Mouse (Mus musculus): ENCODE data around the gene Asphd2. TPM values are rescaled to one million over a fixed set of nuclear protein-coding genes. Genes with fewer than 3 reads are reported as not detected.
A peak's percentile ranks its signal among the peaks of the same experiment; 100 is the strongest.

Gene Asphd2
- polyA plus RNA-seq, 1 experiment, result 181 TPM

DNA sequence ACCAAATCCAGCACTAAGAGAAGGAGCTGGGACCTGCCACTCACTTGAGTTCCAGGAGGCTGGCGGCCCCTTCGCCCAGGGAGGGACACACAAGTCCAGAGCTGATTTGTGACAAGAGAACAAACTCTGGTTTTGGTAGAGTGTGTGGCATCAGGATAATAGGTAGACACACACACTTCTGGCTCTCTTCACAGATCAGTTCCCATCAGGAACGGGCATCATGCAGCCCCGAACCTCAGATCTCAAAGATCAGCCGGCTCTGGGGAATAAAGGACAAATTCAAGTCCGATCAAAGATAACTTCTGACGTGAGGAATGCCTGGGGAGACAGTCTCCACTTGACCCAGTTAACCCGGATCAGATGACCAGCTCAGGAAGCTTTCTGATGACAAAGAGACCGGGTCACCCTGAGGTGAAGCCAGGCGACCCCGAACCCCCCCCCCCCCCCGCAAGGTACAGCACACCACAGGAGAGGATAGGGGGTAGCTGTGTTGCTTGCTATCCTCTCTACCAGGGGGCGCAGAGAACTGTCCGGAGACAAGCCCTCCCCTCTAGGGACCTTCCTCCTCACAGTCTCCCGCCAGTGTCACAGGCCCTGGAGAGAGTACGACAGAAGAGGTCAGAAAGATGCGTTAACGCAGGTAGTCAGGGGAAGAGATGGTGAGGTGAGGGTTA lies 788 bp downstream of the Asphd2 start:
- TF ChIP-seq CTCF (IDR thresholded peaks at IDR 0.05; ENCODE audit: extremely low read depth, insufficient read depth, low read length) (no peak), POLR2A (IDR thresholded peaks at IDR 0.05; ENCODE audit: extremely low read depth, insufficient read depth, low read length) (no peak)
- Histone ChIP-seq H3K27ac (ENCODE audit: insufficient read depth, low read length) (peak overlapping the region; percentile 18; the same call in 1 of the 2 replicates), H3K4me1 (ENCODE audit: control insufficient read depth, insufficient read depth, low read length) (peaks cover 16% of the 10 kb centered on the region; the same call in 1 of the 2 replicates), H3K4me3 (ENCODE audit: insufficient read depth, low read length) (peak overlapping the region; percentile 74)

DNA sequence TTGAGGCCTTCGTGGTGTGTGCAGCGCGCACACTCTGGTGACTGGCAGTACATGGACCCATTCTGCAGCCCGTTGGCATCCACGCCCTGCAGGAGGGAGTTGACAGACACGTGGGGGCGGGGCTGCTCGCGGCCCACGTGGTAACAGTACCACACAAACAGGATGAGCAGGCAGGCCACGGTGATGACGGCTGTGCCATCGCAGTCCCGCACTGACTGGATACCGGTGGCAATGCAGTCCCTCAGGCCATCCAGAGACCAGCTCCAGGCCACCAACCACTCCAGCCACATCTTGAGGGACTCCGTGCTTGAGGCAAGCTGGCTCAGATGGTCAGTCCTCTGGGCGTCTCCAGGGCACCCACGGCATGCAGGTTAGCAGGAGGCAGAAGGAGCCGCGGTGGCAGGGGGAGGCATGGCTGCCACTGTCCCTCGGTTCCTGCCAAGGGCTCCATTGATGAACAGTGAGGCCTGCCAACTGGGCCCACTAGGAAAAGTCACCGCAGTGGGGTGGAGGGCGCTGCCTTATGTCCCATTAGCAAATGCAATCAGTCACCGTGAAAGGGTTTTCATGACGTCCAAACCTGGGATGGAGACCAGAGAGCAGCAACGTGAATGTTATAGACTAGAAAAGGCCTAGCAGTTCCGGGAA lies 2.9 kb downstream of the Asphd2 start:
- no peak overlapping the region for H3K4me3 ChIP-seq (ENCODE audit: insufficient read depth, low read length)
- H3K4me1 ChIP-seq (ENCODE audit: control insufficient read depth, insufficient read depth, low read length), result peaks cover 19% of the 10 kb centered on the region
- TF ChIP-seq CTCF (IDR thresholded peaks at IDR 0.05; ENCODE audit: extremely low read depth, insufficient read depth, low read length), result no peak
- TF ChIP-seq POLR2A (IDR thresholded peaks at IDR 0.05; ENCODE audit: extremely low read depth, insufficient read depth, low read length), result no peak
- no peak overlapping the region for H3K27ac ChIP-seq (ENCODE audit: insufficient read depth, low read length)

DNA sequence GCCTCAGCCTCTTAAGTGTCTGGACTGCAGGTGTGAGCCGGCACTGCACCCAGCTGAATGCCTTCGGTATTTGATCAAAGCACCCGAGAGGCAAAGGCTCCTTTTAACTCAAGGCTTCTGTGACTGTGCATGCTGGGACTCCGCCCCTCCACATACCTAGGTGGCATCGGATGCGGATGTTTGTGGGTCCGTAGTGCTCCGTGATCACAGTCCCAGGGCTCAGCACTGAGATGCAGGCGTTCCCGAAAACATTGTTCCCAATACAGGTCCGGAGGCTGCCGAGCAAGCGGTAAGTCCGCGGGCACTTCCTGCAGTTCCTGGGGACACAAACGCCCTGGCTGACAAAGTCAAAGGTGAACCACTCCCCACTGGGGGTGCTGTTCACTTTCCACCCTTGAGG lies 3.7 kb downstream of the Asphd2 start:
- TF ChIP-seq CTCF (IDR thresholded peaks at IDR 0.05; ENCODE audit: extremely low read depth, insufficient read depth, low read length), result no peak
- TF ChIP-seq POLR2A (IDR thresholded peaks at IDR 0.05; ENCODE audit: extremely low read depth, insufficient read depth, low read length), result no peak
- Histone ChIP-seq H3K4me1 (ENCODE audit: control insufficient read depth, insufficient read depth, low read length) (peaks cover 19% of the 10 kb centered on the region), H3K27ac (ENCODE audit: insufficient read depth, low read length) (no peak overlapping the region), H3K4me3 (ENCODE audit: insufficient read depth, low read length) (no peak overlapping the region)

DNA sequence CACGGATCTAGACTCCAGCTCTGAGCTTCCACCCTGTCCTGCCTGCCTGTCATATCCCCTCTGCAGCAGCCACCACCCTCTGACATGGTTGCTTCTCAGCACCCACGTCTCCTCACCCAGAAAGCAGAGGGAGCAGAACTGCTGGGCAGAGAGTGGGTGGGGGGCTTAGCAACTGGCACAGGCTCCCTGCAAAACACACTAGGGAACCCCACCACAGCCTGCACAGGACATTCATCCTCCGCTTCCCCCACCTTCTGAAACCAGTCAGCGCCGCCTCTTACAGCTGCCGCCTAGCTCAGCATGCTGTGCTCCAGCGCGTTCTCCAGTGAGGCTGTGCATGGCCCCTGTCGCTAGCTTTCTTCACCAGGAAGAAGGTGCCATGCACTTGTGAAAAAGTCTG lies 5.3 kb downstream of the Asphd2 start:
- Histone ChIP-seq H3K4me1 (ENCODE audit: control insufficient read depth, insufficient read depth, low read length) (peaks cover 16% of the 10 kb centered on the region), H3K27ac (ENCODE audit: insufficient read depth, low read length) (no peak overlapping the region), H3K4me3 (ENCODE audit: insufficient read depth, low read length) (peak overlapping the region; percentile 30)
- TF ChIP-seq POLR2A (IDR thresholded peaks at IDR 0.05; ENCODE audit: extremely low read depth, insufficient read depth, low read length), result no peak
- TF ChIP-seq CTCF (IDR thresholded peaks at IDR 0.05; ENCODE audit: extremely low read depth, insufficient read depth, low read length), result no peak

DNA sequence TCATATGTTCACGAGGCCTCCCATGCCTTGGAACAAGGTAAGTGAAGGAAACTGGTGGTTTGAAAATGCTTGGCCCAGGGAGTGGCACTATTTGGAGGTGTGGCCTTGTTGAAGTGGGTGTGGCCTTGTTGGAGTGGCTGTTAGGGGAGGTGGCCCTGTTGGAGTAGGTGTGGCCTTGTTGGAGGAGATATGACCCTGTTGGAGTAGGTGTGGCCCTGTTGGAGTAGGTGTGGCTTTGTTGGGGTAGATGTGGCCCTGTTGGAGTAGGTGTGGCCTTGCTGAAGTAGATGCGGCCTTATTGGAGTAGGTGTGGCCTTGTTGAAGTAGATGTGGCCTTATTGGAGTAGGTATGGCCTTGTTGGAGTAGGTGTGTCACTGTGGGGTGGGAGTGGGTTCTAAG lies 8.7 kb downstream of the Asphd2 start:
- Histone ChIP-seq H3K4me3 (ENCODE audit: insufficient read depth, low read length) (no peak overlapping the region), H3K4me1 (ENCODE audit: control insufficient read depth, insufficient read depth, low read length) (peaks cover 20% of the 10 kb centered on the region), H3K27ac (ENCODE audit: insufficient read depth, low read length) (no peak overlapping the region)
- TF ChIP-seq CTCF (IDR thresholded peaks at IDR 0.05; ENCODE audit: extremely low read depth, insufficient read depth, low read length) (no peak), POLR2A (IDR thresholded peaks at IDR 0.05; ENCODE audit: extremely low read depth, insufficient read depth, low read length) (no peak)

DNA sequence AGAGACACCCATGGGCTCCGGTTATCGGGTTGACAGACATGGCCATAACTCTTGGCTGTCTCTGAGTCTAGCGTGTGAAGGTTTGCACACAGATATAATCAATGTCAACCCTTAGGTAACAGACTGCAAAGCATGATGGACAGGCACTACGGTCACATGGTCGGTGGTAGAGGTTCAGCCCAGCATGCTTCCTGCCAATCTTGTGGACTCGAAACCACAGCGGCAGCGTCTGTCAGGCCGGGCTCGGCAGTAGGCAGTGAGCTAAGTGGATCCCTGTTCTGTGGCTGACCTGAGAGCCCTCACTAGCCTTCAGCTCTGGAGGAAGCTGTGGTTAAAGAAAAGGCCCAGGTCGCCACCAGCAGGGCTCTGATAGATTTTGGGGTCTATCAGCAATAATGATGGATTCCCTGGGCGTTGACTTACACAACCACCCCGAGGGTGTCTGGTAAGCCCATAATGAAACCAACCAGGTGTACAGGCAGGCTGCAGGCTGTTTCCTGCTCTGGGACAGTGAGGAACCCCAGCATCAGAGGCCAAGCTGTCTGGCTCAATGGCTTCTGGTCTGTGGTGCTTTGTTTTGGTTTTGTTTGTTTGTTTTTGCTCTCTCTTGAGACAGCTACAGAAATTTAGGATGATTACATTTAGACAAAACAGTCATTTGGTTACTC lies 9.7 kb downstream of the Asphd2 start:
- TF ChIP-seq POLR2A (IDR thresholded peaks at IDR 0.05; ENCODE audit: extremely low read depth, insufficient read depth, low read length) (no peak), CTCF (IDR thresholded peaks at IDR 0.05; ENCODE audit: extremely low read depth, insufficient read depth, low read length) (no peak)
- Histone ChIP-seq H3K4me1 (ENCODE audit: control insufficient read depth, insufficient read depth, low read length) (peaks cover 16% of the 10 kb centered on the region), H3K27ac (ENCODE audit: insufficient read depth, low read length) (no peak overlapping the region), H3K4me3 (ENCODE audit: insufficient read depth, low read length) (no peak overlapping the region)

DNA sequence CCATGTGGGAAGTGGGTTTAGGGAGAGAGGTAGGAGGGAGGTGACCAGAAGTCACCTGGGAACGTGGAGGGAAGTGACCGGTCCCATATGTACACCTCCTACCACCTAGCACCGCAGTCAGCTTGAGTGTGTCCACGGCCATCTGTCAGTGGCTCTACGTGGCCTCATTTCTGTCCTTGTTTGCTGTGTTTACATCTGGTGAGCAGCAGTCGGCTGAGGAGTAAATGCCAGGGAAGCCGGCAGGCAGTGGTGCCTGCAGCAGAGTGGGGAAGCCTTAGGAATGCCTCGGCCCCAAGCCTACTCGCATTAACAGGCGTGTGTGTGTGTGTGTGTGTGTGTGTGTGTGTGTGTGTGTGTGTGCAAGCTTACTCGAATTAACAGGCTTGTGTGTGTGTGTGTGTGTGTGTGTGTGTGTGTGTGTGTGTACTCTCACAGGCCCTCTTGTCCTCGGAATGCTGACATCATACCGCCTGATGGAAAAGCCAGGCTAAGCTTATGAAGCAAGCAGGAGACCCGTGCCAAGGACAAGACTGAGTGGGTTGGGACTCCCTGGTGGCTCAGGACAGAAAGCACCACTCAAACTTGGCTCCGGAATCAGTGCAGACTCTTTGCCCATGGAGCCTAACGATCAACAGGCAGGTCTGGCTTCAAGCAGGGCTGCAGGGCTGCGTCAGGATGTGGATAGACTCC lies 11.9 kb downstream of the Asphd2 start:
- TF ChIP-seq POLR2A (IDR thresholded peaks at IDR 0.05; ENCODE audit: extremely low read depth, insufficient read depth, low read length) (0 out of 2 replicates have a peak, but pooled peaks have one; percentile 31), CTCF (IDR thresholded peaks at IDR 0.05; ENCODE audit: extremely low read depth, insufficient read depth, low read length) (no peak)
- Histone ChIP-seq H3K4me1 (ENCODE audit: control insufficient read depth, insufficient read depth, low read length) (peaks cover 9% of the 10 kb centered on the region), H3K4me3 (ENCODE audit: insufficient read depth, low read length) (no peak overlapping the region), H3K27ac (ENCODE audit: insufficient read depth, low read length) (no peak overlapping the region)

DNA sequence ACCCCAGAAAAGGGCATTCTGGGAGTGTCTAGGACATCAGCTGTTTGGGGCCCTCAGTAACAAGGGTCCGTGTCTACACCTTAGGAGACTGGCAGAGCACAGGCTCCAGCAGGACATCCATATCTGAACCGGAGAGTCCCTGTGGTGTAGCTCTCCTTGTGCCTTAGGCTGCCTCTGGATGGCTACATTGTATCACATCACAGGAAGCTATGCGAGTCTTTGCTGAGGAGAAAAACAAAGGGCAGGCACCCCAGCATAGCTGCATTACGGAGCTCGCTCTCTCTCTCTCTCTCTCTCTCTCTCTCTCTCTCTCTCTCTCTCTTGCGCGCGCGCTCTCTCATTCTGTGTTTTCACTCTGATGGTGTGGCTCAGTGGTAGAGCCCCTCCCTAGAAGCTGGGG lies 12.6 kb downstream of the Asphd2 start:
- Histone ChIP-seq H3K27ac (ENCODE audit: insufficient read depth, low read length) (no peak overlapping the region), H3K4me3 (ENCODE audit: insufficient read depth, low read length) (no peak overlapping the region), H3K4me1 (ENCODE audit: control insufficient read depth, insufficient read depth, low read length) (peaks cover 9% of the 10 kb centered on the region)
- TF ChIP-seq POLR2A (IDR thresholded peaks at IDR 0.05; ENCODE audit: extremely low read depth, insufficient read depth, low read length) (no peak), CTCF (IDR thresholded peaks at IDR 0.05; ENCODE audit: extremely low read depth, insufficient read depth, low read length) (0 out of 2 replicates have a peak, but pooled peaks have one; percentile 6)

DNA sequence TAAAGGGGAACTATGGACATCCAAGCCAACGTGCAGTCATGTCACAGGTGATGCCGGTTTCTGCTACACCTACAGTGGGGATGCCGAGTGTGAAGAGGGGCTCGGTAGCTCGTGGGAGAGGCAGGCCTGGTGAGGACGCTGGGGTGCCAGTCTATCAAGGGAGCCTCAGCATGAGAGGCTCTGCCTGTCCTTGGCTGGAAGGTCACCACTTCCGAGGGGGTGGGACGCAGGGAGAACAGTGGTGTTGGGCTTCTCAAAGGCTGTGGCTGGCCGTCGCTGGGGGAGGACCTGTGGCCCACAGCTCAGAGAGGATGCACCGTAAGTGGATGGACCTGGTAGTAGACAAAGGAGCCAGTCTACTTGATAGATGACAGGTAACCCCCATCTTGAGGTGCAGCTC lies 13.5 kb downstream of the Asphd2 start:
- TF ChIP-seq POLR2A (IDR thresholded peaks at IDR 0.05; ENCODE audit: extremely low read depth, insufficient read depth, low read length), result no peak
- TF ChIP-seq CTCF (IDR thresholded peaks at IDR 0.05; ENCODE audit: extremely low read depth, insufficient read depth, low read length), result no peak
- no peak overlapping the region for H3K27ac ChIP-seq (ENCODE audit: insufficient read depth, low read length)

More for the DNA sequence above, 13.5 kb downstream of the Asphd2 start:
- Histone ChIP-seq H3K4me1 (ENCODE audit: control insufficient read depth, insufficient read depth, low read length) (peaks cover 9% of the 10 kb centered on the region), H3K4me3 (ENCODE audit: insufficient read depth, low read length) (no peak overlapping the region)

Data from cortical plate, adult 2 months (tissue).